Mouse (Mus musculus): Measurements from ENCODE around the gene Ehbp1l1.
A peak's percentile ranks its signal among the peaks of the same experiment; 100 is the strongest.

The Ehbp1l1 gene

GRCm38 (mm10) chr19:5725767-5726515 is at the start of gene Ehbp1l1:
Gene Ehbp1l1, minus strand, starts transcription at chr19:5726317.
- peak; percentile 63 for DNase-seq (ENCODE audit: low read depth)

- peak; percentile 78 for DNase-seq (ENCODE audit: low read depth)
Measured at GRCm38 (mm10) chr19:5770925-5771860, 45.1 kb upstream of the Ehbp1l1 start, which contains the start of gene Scyl1. Gene Scyl1, minus strand, starts transcription at chr19:5771419.

GRCm38 (mm10) chr19:5770311-5770710 is 44.2 kb upstream of the Ehbp1l1 start:
- DNase-seq (ENCODE audit: low read depth): no peak

- no peak for DNase-seq (ENCODE audit: low read depth)
Measured at GRCm38 (mm10) chr19:5767271-5767670, 41.2 kb upstream of the Ehbp1l1 start.

GRCm38 (mm10) chr19:5763163-5763562 is 37.0 kb upstream of the Ehbp1l1 start:
- DNase-seq (ENCODE audit: low read depth): no peak

- no peak for DNase-seq (ENCODE audit: low read depth)
Measured at GRCm38 (mm10) chr19:5758878-5759403, 32.8 kb upstream of the Ehbp1l1 start.

- DNase-seq (ENCODE audit: low read depth): no peak
Measured at GRCm38 (mm10) chr19:5756991-5757636, 31.0 kb upstream of the Ehbp1l1 start.

GRCm38 (mm10) chr19:5756321-5756985 is 30.3 kb upstream of the Ehbp1l1 start:
- DNase-seq (ENCODE audit: low read depth): no peak

- no peak for DNase-seq (ENCODE audit: low read depth)
Measured at GRCm38 (mm10) chr19:5751742-5752141, 25.6 kb upstream of the Ehbp1l1 start.

- DNase-seq (ENCODE audit: low read depth): no peak
Measured at GRCm38 (mm10) chr19:5750951-5751350, 24.8 kb upstream of the Ehbp1l1 start.

- DNase-seq (ENCODE audit: low read depth): no peak
Measured at GRCm38 (mm10) chr19:5749476-5749875, 23.4 kb upstream of the Ehbp1l1 start.

GRCm38 (mm10) chr19:5746907-5747363 is 20.8 kb upstream of the Ehbp1l1 start:
- no peak for DNase-seq (ENCODE audit: low read depth)

- no peak for DNase-seq (ENCODE audit: low read depth)
Measured at GRCm38 (mm10) chr19:5745756-5746710, 19.9 kb upstream of the Ehbp1l1 start.

GRCm38 (mm10) chr19:5743576-5743975 is 17.5 kb upstream of the Ehbp1l1 start:
- no peak for DNase-seq (ENCODE audit: low read depth)

GRCm38 (mm10) chr19:5742241-5742641 is 16.1 kb upstream of the Ehbp1l1 start:
- no peak for DNase-seq (ENCODE audit: low read depth)

GRCm38 (mm10) chr19:5741641-5742240 is 15.6 kb upstream of the Ehbp1l1 start:
- no peak for DNase-seq (ENCODE audit: low read depth)

GRCm38 (mm10) chr19:5740320-5741317 is 14.5 kb upstream of the Ehbp1l1 start, which contains the start of gene Ltbp3:
Gene Ltbp3, plus strand, starts transcription at chr19:5740904.
- no peak for DNase-seq (ENCODE audit: low read depth)

- no peak for DNase-seq (ENCODE audit: low read depth)
Measured at GRCm38 (mm10) chr19:5739446-5739845, 13.3 kb upstream of the Ehbp1l1 start.

All from c-Kit-positive CD71-negative TER-119-negative erythroid progenitor cells, embryonic 14.5 days (primary cell).